Mouse (Mus musculus): ENCODE data around the gene Ssr1.

GRCm38 (mm10) chr13:37959936-37960335 is 34.1 kb downstream of the Ssr1 start:
- TF ChIP-seq POLR2A (IDR thresholded peaks at IDR 0.05; ENCODE audit: low read depth, low read length) (no peak), CTCF (conservative IDR thresholded peaks at IDR 0.05; ENCODE audit: insufficient read depth, insufficient read length, low read depth, low read length) (no peak)

All from kidney, adult 2 months (tissue).